Mouse (Mus musculus): ENCODE measurements around the gene Rere.

Gene Rere

DNA sequence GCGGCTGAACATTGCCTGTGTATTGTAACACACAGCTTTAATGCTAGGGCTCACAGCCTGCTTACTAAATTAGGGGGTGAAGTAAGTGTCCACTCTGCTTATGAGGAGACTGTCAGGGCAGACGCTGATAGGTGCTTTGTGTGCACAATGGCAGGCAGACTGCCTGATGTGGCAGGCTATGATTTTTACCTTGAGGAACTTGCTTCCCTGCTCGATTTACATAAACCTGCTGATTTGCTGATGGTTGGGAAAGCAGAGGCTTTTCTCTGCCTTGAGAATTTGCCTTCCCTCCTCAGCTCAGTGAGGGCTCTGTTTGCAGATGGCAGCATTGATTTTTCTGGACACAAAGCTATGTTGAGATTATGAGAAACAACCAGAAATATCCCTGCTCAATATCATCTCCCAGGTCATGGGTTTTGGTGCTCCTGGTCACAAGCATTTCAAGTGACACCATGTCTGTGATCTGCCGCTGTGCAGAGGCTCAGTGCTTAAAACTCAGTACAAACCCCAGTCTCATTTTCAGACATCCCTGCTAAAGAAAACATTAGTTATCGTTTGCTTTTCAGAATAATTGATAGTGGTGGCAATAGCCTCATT is 145.5 kb downstream of the Rere start:
- no peak for DNase-seq (ENCODE audit: low read depth, low spot score)

DNA sequence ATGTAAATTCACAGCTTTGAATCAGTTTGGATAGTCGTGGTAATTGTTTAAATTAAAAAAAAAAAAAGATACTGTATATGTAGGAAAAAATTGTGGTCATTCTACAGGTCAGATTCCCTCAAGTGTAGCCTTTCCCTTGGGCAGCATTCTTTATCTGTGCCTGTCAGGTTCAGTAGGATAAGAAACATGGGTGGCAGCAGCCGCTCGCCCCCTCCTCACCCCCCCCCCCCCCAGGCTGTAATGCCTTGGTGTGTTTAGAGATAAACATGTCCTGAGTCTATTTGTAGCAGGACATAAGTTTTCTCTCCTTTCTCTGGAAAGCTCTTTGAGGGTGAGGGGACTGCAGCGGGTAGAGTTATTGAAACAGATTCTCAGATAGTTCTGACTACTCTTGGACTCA is 147.3 kb downstream of the Rere start:
- no peak for DNase-seq (ENCODE audit: low read depth, low spot score)

DNA sequence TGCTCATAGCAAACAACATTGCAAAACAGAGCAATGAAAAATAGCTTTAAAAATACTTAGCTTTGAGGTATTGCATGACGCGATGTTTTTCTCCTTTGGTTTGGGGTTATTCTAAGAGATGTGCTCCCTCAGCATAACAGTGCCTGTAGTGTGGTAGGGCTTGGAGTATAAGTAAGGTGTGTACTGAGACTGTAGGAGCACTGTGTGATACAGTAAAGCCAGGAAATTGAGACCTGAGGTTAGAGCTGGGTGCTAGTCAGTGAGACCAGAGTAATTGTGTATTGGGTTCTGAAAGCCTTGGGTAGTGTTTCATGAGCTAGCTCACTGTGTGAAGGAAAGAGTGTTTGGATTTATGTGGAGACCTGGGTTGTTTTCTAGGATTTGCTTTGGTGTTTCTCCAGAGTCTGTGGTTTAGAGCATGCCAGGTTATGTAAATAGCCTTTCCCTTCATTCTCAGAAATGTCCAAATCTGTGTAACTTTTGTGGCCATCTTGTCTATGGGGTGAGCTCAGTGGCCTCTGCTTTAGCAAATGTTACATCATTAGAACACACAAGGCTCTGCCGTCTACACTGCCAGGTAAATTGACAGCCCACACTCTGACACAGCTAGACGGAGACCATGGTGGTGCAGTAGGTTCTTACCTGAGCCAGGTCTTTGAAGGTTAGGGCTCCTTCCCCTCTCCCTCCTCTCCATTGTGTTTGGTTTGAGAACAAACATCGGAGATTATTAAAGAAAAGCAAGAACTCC is 152.6 kb downstream of the Rere start:
- no peak for DNase-seq (ENCODE audit: low read depth, low spot score)

DNA sequence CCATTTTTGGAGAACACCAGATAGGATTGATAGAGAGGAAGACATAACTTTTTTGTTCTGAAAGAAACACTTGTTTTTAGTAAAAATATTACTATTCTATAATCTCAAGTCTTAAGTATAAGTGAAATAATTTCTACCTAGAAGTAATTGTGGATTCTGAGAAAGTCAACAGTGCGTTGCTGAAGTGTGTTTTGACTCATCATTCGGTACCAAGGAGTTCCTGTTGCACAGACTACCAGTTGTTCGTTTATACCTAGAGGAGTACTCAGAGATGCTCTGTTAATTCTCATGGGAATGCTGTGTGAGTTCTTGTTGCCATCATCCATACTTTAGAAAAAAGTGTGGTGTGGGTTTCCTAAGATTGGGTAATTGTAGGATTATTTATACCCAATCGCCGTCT is 154.1 kb downstream of the Rere start:
- no peak for DNase-seq (ENCODE audit: low read depth, low spot score)

DNA sequence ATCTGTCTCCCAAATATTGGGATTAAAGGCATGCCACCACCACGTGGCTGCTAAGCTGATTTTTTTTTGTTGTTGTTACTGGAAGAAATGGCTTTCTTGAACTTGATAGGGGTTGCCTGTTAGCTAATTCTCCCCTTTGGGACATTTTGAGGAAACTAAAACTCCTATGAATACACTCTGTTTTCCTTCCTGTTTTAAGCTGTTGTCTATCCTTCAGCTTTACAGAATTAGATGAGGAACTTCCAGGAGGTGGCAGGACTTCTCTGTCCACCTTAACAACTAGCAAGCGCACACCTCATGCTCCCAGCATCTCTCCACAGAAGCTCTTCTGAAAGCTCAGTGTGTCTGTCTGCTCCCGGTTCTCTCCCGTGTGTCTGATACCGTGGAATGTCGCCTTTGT is 157.2 kb downstream of the Rere start:
- no peak for DNase-seq (ENCODE audit: low read depth, low spot score)

DNA sequence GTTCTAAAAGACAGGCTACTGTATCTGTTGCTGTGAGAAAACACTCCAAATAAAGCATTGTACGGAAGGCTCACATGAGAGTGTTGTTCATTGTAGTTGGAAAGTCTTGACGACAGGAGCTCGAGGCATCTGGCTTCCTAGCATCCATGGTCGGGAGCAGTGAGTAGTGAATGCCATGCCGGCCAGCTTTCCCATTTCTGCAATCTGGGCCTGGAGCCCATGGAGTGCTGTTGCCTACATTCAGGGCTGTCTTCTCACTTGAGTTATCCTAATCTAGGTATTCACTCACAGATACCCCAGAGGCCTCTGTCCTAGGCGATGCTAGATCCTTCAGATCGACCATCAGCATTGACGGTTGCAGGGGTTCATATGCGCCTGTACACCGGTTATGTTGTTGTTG is 160.5 kb downstream of the Rere start:
- DNase-seq (ENCODE audit: low read depth, low spot score): no peak

DNA sequence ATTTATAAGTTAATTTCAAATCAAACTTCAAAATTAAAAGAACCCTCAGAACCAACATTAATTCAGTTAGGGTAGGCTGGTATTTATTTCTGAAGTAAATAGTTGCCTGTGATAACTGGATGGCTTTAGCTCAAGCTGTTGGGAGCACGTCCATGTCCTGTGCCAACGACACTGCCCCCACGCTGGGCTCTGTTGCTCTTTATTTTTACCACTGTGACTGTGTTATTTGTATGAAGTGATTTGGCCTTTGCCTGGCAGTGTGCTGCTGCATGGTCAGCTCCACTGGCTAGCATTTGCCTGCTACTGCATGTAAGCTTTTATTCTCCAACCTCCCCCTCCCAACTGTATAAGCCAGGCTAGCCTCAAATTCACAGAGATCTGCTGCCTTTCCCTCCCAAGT is 162.6 kb downstream of the Rere start:
- no peak for DNase-seq (ENCODE audit: low read depth, low spot score)

DNA sequence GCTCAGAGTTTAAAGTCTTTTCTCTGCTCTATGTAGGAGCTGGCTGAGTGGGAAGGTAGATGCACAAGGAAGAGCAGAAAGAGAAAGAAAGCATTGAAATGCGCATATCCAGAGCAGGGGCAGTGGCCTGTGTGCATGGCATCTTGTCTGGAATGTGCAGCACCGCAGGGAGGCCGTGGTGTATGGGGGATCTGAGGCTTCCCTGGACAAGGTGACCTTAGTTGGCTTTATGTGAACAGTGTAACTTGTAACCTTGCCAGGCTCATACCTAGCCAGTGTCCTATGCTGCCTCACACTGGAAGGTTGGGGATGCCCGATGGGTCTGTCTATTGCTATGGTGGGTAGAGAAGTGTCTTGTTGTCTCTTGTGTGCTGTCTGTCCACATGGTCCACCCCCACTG is 165.2 kb downstream of the Rere start:
- no peak for DNase-seq (ENCODE audit: low read depth, low spot score)

DNA sequence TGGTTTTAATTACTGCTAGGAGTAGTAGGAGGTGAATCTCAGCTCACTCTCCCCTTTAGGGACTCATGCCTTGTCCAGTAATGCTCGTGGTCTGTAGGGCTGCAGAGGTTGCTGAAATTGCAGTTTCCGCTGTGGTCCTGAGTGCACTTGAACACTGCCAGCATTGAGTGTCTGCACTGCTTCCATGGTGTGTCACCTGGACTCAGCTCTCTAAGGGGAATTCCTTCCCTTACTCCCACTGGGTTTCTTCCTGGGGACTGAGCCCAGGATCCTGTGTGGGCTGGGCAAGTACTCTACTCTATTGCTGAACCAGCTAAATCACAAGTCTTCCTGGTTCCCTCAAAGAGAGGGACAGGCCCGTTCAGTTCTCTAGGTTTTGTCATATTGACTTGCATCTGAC is 166.1 kb downstream of the Rere start:
- no peak for DNase-seq (ENCODE audit: low read depth, low spot score)

DNA sequence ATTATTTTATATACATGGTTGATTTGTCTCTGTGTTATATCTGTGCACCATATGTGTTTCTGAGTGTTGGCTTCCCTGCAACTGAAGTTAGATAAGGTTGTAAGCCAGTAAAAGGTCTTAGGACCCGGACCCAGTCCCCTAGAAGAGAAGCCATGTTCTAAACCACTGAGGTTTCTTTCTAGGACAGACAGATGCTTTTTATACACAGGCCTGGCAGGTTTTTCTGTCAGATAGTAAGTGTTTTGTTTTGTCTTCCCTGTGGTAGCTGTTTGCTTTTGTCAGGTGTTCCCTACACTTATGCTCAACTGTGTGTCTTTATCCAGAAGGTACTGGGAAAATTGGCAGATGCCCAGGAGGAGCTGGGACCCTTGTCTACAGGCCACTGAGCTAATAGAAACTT is 167.0 kb downstream of the Rere start:
- DNase-seq (ENCODE audit: low read depth, low spot score): no peak

DNA sequence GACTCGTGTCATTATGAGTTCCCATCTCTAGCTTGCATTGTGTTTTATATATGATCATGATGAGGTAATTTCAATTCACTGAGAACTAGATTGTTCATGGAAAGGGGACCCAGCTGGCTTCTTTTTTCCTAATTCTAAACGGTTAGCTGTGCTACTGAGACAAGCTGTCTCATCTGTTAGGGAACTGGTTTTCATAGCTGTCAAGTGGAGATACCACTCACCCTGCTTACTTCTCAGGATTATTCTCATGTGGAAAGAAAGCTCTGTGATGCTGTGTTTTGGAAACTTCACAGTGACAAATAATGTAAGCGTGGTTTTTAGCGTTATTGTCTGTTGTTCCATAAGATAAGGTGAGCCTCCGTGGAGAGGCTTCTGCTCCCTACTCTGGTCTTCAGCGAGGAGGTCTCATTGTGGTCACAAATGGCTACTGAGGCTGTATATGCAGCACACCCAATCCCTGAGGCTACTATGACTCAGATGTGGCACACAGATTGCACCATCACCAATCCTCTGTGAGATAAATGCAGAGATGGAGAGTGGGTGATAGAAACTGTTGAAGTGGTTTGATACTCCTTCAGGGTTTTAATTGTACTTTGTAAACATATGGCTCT is 168.7 kb downstream of the Rere start:
- DNase-seq (ENCODE audit: low read depth, low spot score): no peak

DNA sequence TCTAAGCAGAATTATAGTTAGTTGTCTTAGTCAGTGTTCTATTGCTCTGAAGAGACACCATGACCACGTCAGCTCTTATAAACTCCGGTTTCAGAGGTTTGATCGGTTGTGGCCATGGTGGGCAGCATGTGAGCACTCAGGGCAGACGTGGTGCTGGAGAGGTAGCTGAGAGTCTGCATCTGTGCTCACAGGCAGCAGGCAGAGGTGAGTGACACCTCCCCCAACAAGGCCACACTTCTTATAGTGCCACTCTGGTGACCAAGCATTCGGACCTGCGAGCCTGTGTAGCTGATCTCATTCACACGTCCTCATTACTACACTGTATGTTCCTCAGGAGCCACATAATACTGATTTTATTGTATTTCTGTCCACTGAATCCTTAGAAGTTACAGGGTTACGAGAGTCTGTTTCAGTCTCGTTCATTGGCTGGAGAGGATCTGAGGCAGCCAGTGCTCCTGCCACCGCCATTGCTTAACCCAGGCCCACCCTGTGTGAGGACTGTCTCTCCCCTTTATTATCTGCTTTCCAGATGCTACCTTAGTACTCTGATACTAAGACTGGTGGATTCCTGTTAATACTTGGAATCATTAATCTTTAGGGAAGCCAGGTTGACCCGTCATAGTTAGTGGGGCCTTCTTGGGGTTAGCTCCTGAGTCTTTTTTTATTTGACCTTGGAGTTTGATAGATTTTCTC is 170.9 kb downstream of the Rere start:
- DNase-seq (ENCODE audit: low read depth, low spot score): no peak

DNA sequence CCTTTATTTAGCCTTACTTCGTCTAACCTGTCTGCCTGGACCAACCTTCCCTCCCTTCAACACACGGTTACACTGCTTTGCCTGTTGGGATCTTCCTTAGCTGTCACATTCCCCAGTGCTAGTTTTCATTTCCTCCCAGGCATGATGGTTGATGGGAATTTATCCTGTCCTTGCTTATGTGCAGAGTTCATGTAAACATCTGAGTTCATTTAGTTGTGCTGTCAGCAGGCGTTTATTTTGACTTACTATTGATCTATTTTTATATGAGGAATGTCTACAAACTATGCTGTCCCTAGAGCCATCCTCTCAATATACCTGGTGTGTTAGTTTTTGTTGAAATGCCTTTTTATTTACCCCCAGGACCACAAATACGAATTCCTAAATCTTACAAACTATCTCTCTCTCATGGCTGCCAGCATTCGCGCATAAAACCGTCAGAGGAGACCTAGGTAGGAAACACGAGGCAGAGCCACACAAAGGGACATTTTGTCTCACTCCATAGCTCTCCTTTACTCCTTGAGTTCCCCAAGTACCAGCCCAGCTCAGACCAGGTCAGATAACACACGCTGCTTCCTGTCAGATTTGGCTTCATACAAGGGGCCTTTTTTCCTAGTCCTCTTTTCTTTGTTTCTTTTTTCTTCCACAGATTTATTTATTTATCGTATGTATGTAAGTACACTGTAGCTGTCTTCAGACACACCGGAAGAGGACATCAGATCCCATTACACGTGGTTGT is 173.3 kb downstream of the Rere start:
- DNase-seq (ENCODE audit: low read depth, low spot score): no peak

DNA sequence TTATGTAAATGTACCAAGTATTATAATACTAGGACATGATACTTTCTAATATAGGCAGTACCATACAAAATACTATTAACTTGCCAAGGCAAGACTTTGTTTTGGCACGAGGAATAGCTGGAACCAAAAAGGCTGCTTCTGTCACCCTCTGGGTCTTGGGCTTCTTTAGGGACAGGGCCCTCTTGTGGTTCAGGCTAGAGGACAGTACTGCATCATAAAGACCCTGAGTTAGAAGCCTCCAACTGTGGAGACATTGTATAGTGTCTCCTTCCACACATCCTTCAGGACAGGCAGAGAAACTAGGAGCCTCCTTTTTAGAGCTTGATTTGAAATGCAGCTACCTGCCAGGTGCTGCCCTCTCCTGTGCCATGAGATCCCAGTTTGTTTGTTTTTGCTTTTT is 174.3 kb downstream of the Rere start:
- no peak for DNase-seq (ENCODE audit: low read depth, low spot score)

DNA sequence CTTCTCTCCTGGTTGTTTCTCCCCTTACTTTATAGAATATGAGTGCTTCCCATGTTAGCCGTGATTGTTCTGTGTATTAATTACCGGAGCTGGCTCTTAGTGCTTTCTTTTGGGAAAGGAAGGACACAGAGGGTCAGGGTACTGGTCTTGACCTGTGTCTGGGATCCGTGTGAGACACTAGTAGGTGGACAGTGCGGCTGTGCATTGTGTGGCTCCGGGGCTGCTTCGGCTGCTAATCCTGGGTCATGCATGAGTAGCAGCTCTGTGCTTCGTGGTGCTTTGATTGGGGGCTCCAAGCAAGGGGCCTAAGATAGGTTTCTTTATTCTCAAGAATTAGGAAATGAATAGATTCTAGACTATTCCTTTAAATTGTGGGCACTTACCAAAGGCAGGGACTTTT is 175.0 kb downstream of the Rere start:
- no peak for DNase-seq (ENCODE audit: low read depth, low spot score)

DNA sequence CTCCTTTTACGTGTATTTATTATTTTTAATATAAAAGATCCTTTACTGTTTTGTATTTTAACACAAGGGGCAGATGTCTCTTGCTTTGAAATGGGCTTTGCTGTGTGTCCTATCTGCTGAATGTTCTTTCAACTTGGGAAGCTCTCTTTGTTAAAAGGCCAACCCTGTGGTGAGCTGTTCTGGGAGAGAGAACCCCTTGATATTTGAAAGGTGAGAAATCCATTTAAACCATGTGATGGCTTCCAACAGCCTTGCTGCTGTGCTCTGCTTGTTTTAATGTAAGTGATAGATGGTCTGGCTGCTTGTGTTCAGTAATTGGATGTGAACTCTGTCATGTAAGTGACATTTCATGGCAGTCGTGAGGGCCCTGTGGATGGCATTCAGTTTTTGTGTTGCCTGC is 175.4 kb downstream of the Rere start:
- no peak for DNase-seq (ENCODE audit: low read depth, low spot score)

DNA sequence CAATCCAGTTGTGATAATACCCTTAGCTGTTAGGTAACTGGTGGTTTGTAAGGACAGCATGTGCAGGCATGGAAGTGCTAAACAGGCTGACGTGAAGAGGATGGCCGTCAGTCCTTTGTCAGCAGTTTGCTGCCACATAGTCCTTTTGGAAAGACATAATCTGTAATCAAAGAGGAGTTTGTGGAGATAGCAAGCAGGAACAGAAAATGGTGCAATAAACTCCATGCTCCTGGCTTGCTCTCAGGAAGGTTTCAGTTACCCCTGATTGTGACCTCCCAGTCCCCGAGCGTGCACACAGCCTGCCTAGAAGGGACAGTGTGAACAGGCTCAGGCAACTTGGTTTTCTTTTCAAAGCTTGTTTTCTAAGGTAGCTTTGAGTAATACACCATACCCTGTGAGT is 175.9 kb downstream of the Rere start:
- DNase-seq (ENCODE audit: low read depth, low spot score): no peak

DNA sequence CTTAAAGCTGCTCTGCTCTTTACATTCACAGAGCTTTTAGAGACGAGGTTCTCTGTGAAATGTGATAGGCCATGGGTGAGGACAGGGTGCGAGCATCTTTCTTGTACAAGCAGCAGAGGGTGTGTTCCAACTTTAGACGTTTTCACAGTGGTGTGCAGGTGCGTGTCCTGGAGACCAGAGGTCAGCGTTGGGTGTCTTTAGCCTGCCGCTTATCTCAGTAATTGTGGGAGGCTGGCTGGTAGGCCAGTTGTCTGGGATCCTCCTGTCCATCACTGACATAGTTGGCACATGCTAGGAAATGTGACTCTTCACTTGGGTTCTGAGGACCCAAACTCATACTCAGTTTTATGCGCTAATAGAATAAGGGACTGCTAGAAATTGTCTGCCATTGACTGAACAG is 176.3 kb downstream of the Rere start:
- DNase-seq (ENCODE audit: low read depth, low spot score): no peak

DNA sequence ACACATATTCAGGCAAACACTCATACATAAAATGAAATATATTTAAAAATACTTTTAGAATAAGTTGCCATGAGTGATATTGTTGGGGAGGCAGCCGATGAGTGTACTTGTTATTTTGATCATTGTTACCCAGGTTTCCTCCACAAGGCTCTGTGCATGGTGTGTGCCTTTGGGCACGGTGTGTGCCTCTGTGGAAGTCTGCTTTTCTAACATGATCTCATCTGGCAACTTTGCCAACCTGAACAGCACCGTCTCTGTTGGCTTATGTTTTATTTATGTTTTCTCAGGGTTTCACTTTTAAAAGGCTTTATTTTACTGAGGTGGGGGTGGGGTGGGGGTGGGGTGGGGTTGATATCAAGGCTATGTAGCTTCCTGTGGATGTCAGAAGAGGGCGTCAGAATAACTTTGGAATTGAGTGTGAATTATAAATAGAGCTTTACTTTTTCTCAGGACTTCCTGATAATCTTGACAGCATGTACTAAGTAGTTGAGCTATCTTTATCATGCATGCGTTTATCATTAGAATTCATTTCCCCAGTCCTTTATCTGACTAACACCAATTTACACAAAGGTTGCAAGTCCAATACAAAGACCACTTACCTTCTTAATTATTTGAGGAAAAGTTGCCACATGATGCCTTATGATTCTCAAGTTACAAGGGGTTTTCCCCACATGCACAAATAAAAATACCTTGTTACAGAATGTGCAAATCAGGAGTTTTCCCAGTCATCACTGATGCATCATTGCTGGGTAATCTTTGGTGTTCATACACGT is 177.8 kb downstream of the Rere start:
- no peak for DNase-seq (ENCODE audit: low read depth, low spot score)

DNA sequence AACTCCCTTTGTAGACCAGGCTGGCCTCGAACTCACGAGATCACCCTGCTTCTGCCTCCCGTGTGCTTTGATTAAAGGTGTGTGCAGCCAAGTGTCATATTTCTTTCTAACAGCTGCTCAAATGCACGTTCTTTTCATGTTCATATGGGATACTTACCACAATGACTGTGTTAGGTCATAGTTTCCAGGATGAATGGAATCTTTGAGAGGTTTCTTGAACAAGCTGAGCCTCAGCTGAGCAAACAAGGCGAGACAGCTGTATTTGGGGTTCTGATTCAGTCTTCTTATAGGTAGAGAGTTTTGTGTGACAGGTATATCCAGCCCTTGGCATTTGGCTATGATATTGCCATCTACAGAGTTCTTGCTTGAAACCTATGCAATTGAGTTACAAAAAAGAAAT is 179.0 kb downstream of the Rere start:
- DNase-seq (ENCODE audit: low read depth, low spot score): no peak

DNA sequence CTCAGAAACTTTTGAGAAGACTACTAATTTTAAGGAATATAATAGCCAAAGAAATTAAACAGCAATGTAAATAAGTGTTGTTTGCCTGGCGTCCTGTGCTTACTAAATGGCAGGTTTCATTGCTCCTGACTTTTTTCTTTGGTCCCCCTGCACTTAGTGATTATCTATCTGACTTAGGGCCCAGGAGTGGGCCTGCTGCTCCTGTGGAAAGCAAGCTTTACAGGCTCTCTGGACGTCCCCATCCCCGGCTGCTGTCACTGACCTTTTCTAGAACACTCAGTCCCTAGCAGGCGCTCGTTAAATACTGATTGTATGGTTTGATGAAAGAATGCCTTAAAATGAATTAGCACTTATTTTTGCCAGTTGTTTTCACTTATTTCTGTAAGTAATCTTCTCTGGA is 179.6 kb downstream of the Rere start:
- no peak for DNase-seq (ENCODE audit: low read depth, low spot score)

Data from retina, postnatal 7 days (tissue).